Mouse (Mus musculus) kidney, adult 2 months (tissue): ENCODE measurements at regions not wholly inside any gene's neighbourhood (a gene's known extent, or its start where the extent isn't known, plus 50 kb on each side); places are given as distances from the start of the nearest gene placed in this dataset.

Experiments
- DNase-seq: peaks from one replicate; pipeline ENCODE4 v3.0.0; 2021
- H3K27ac ChIP-seq: fragments of 200-500 bp; 2 replicates; pipeline ENCODE4 v1.5.1; 2012; ENCODE audit warnings: low read depth, low read length, control low read depth, inconsistent platforms; ENCODE audit not compliant: insufficient read depth
- H3K27me3 ChIP-seq: fragments of 200-500 bp; replicated peaks from 2 replicates; pipeline ENCODE4 v1.6.1; 2012; ENCODE audit warnings: mild to moderate bottlenecking, moderate library complexity, low read length, inconsistent platforms; ENCODE audit not compliant: control insufficient read depth, insufficient read depth
- H3K36me3 ChIP-seq: fragments of 200-500 bp; 2 replicates; pipeline ENCODE4 v1.6.1; 2012; ENCODE audit warnings: mild to moderate bottlenecking, moderate library complexity, low read length, inconsistent platforms; ENCODE audit not compliant: control insufficient read depth, insufficient read depth
- H3K4me1 ChIP-seq: fragments of 200-500 bp; 2 replicates; pipeline ENCODE4 v1.6.1; 2011; ENCODE audit warnings: low read length; ENCODE audit not compliant: control insufficient read depth, insufficient read depth
- H3K4me3 ChIP-seq: fragments of 200-500 bp; 2 replicates; pipeline ENCODE4 v1.5.1; 2011; ENCODE audit warnings: mild to moderate bottlenecking, low read depth, low read length, control low read depth; ENCODE audit not compliant: insufficient read depth
- CTCF ChIP-seq: fragments of 200-500 bp; conservative IDR thresholded peaks from 2 replicates; pipeline ENCODE4 v1.5.1; 2011; ENCODE audit warnings: low read depth, mild to moderate bottlenecking, control low read depth, low read length, moderate library complexity, mixed read lengths; ENCODE audit not compliant: insufficient read depth, insufficient read length
- POLR2A ChIP-seq: fragments of 200-500 bp; IDR thresholded peaks from one replicate; pipeline ENCODE4 v1.6.1; 2011; ENCODE audit warnings: low read depth, low read length, control low read depth
- WGBS: fragments of 180-500 bp; shearing (Covaris S2); methylation state at CpG from one replicate; pipeline ENCODE4 v1.1.7; 2018; 5-methylcytosine and 5-hydroxymethylcytosine counted together

GRCm38 (mm10) chr19:44698382-44699256 is 57.2 kb upstream of the Pax2 start:
- 17% methylated on average over 21 of the region's 21 CpGs for WGBS
- no peaks in the 10 kb centered on the region for H3K36me3 ChIP-seq
- TF ChIP-seq POLR2A (no peak), CTCF (no peak)
- H3K27me3 ChIP-seq = no peaks in the 10 kb centered on the region; the same call in 1 of the 2 replicates
- no peak overlapping the region for H3K27ac ChIP-seq
- H3K4me3 ChIP-seq = no peak overlapping the region
- H3K4me1 ChIP-seq = no peaks in the 10 kb centered on the region
- no peak for DNase-seq
